Mouse (Mus musculus) liver, embryonic 14.5 days (tissue): Measurements from ENCODE around the gene Sell.

Source experiments
- CTCF ChIP-seq: IDR thresholded peaks from 2 replicates; pipeline ENCODE4 v1.5.1; 2016; ENCODE audit warnings: antibody characterized with exemption, low read depth, control low read depth
- EP300 ChIP-seq: IDR thresholded peaks from 2 replicates; pipeline ENCODE4 v1.6.1; 2016; ENCODE audit warnings: antibody characterized with exemption, low read depth

DNA sequence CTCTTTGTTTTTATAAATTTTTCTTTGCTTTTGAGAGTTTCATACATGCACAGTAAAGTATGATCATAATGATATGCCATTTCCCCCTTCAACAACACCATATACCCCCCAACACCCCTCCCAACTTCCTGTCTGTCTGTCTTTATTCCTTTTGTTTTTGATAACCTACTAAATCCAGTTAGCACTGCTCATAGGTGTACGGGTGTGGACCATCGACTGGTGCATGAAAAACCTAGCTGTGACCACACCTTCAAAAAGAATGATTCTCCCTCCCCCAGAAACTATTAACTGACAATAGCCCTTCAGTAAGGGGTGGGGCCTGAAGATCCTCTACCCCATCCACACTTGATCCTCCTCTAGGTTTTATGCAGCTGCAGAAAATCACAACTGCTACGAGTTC lies 2.0 kb downstream of the Sell start:
- TF ChIP-seq CTCF: no peak
- no peak for TF ChIP-seq EP300
